Comparison of ENCODE assay signal across 18 mouse cellular contexts in the genomic region with DNA sequence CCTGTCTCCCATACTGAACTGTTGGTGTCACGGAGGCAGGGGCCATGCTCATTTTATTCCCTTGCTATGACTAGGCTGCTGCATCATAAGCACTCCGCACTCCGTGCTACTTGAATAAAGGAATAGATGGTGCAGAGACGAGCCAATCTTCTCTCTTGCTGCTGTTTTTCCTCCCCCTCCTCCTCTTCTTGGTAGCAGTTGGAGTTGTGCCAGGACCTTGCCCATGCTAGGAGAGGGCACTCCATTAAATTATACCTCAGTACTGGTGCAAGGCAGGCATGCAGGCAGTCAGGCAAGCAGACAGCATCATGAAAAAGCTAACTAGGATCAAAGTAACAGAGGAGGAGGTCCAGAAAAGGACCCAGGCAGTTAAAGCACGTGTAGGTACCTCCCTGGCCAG.
DNase-seq lines count a peak whose midpoint lies in the region; ATAC-seq lines count a peak whose summit lies in the region.
"Had no signal": no experiment of that assay in that cellular context is flagged by ENCODE, and none has a peak within 500 bp of the region (broad histone marks: within the 10 kb centered on the region; RNA-seq: fewer than 3 reads in every experiment).

No protein-coding gene starts in this region.

- H3K9ac ChIP-seq in hindbrain, embryonic 14.5 days: no peak overlapping the region
- H3K9ac ChIP-seq in hindbrain, embryonic 12.5 days: no peak overlapping the region
- H3K9ac ChIP-seq in midbrain, embryonic 16.5 days (ENCODE audit: low read depth, low read length): no peak overlapping the region
- no peak overlapping the region for H3K9ac ChIP-seq in midbrain, embryonic 15.5 days
- H3K9ac ChIP-seq: embryonic facial prominence, embryonic 13.5 days; heart, embryonic 13.5 days; limb, embryonic 15.5 days; midbrain, embryonic 12.5 days had no signal

- H3K4me3 ChIP-seq in hindbrain, embryonic 14.5 days (replicated peaks; ENCODE audit: low read length): no peak overlapping the region
- no peak overlapping the region for H3K4me3 ChIP-seq in hindbrain, embryonic 12.5 days
- H3K4me3 ChIP-seq in midbrain, embryonic 16.5 days (ENCODE audit: low read depth, low read length): no peak overlapping the region
- H3K4me3 ChIP-seq in midbrain, embryonic 15.5 days: no peak overlapping the region
- H3K4me3 ChIP-seq: embryonic facial prominence, embryonic 13.5 days; heart, embryonic 13.5 days; limb, embryonic 15.5 days; midbrain, embryonic 12.5 days had no signal

- WGBS in hindbrain, embryonic 14.5 days: 63% methylated on average over 5 of the region's 5 CpGs
- 78% methylated on average over 5 of the region's 5 CpGs for WGBS in hindbrain, embryonic 12.5 days
- 72% methylated on average over 5 of the region's 5 CpGs for WGBS in midbrain, embryonic 16.5 days
- 77% methylated on average over 5 of the region's 5 CpGs for WGBS in midbrain, embryonic 15.5 days

- no peaks in the 10 kb centered on the region for H3K36me3 ChIP-seq in hindbrain, embryonic 14.5 days (replicated peaks; ENCODE audit: control insufficient read depth, insufficient read depth)
- H3K36me3 ChIP-seq in hindbrain, embryonic 12.5 days: no peaks in the 10 kb centered on the region
- H3K36me3 ChIP-seq in midbrain, embryonic 16.5 days (ENCODE audit: control insufficient read depth, insufficient read depth, low read length): no peaks in the 10 kb centered on the region
- H3K36me3 ChIP-seq in midbrain, embryonic 15.5 days (replicated peaks): no peaks in the 10 kb centered on the region
- H3K36me3 ChIP-seq: embryonic facial prominence, embryonic 13.5 days; heart, embryonic 13.5 days; limb, embryonic 15.5 days; midbrain, embryonic 12.5 days had no signal

- peak; percentile 34; the same call in 1 of the 2 replicates for ATAC-seq in hindbrain, embryonic 14.5 days (ENCODE audit: low FRiP score)
- no peak for ATAC-seq in hindbrain, embryonic 12.5 days (ENCODE audit: low FRiP score)
- peak; percentile 48; the same call in 1 of the 2 replicates for ATAC-seq in midbrain, embryonic 16.5 days
- ATAC-seq in midbrain, embryonic 15.5 days (replicated peaks): no peak
- ATAC-seq: intestine, postnatal 0 days had no signal

- H3K27me3 ChIP-seq in hindbrain, embryonic 14.5 days (ENCODE audit: control insufficient read depth, insufficient read depth, low read length): no peaks in the 10 kb centered on the region
- H3K27me3 ChIP-seq in hindbrain, embryonic 12.5 days: no peaks in the 10 kb centered on the region
- H3K27me3 ChIP-seq in midbrain, embryonic 16.5 days (ENCODE audit: control insufficient read depth, insufficient read depth, low read depth, low read length): no peaks in the 10 kb centered on the region
- H3K27me3 ChIP-seq in midbrain, embryonic 15.5 days (replicated peaks): no peaks in the 10 kb centered on the region
- H3K27me3 ChIP-seq: embryonic facial prominence, embryonic 13.5 days; heart, embryonic 13.5 days; midbrain, embryonic 12.5 days had no signal

- no peaks in the 10 kb centered on the region for H3K9me3 ChIP-seq in hindbrain, embryonic 14.5 days (ENCODE audit: control insufficient read depth, low read length)
- no peaks in the 10 kb centered on the region for H3K9me3 ChIP-seq in hindbrain, embryonic 12.5 days (replicated peaks)
- H3K9me3 ChIP-seq in midbrain, embryonic 16.5 days (replicated peaks; ENCODE audit: control insufficient read depth, low read length, poor library complexity, severe bottlenecking): no peaks in the 10 kb centered on the region
- no peaks in the 10 kb centered on the region for H3K9me3 ChIP-seq in midbrain, embryonic 15.5 days
- H3K9me3 ChIP-seq: embryonic facial prominence, embryonic 13.5 days; heart, embryonic 13.5 days; limb, embryonic 15.5 days; midbrain, embryonic 12.5 days had no signal

- H3K27ac ChIP-seq in hindbrain, embryonic 14.5 days: no peak overlapping the region
- no peak overlapping the region for H3K27ac ChIP-seq in hindbrain, embryonic 12.5 days
- H3K27ac ChIP-seq in midbrain, embryonic 16.5 days (ENCODE audit: low read length): no peak overlapping the region
- H3K27ac ChIP-seq in midbrain, embryonic 15.5 days: no peak overlapping the region
- H3K27ac ChIP-seq: embryonic facial prominence, embryonic 13.5 days; heart, embryonic 13.5 days; midbrain, embryonic 12.5 days had no signal

- H3K4me2 ChIP-seq in hindbrain, embryonic 14.5 days (replicated peaks): no peak overlapping the region
- no peak overlapping the region for H3K4me2 ChIP-seq in hindbrain, embryonic 12.5 days (replicated peaks)
- no peak overlapping the region for H3K4me2 ChIP-seq in midbrain, embryonic 16.5 days (ENCODE audit: low read length)
- no peak overlapping the region for H3K4me2 ChIP-seq in midbrain, embryonic 15.5 days
- H3K4me2 ChIP-seq: embryonic facial prominence, embryonic 13.5 days; heart, embryonic 13.5 days; limb, embryonic 15.5 days; midbrain, embryonic 12.5 days had no signal

- no peaks in the 10 kb centered on the region for H3K4me1 ChIP-seq in hindbrain, embryonic 14.5 days (replicated peaks; ENCODE audit: control insufficient read depth, insufficient read depth, low read length)
- no peaks in the 10 kb centered on the region for H3K4me1 ChIP-seq in hindbrain, embryonic 12.5 days
- no peaks in the 10 kb centered on the region for H3K4me1 ChIP-seq in midbrain, embryonic 16.5 days (ENCODE audit: control insufficient read depth, insufficient read depth, low read length)
- no peaks in the 10 kb centered on the region for H3K4me1 ChIP-seq in midbrain, embryonic 15.5 days
- H3K4me1 ChIP-seq: heart, embryonic 13.5 days; limb, embryonic 15.5 days; midbrain, embryonic 12.5 days had no signal

- peak; percentile 40 to 49 for DNase-seq in cerebellum, postnatal 10 days
- no peak for DNase-seq in cerebellum, adult 8-10 months
- no peak for DNase-seq in hindbrain, embryonic 14.5 days (ENCODE audit: low spot score)
- peak; percentile 18 to 29 for DNase-seq in kidney, postnatal 36 days
- no peak for DNase-seq in thymus, postnatal 36 days
- DNase-seq: cerebellum, adult 2 months; heart, postnatal 4 days; lung, adult 18-20 months; lung, postnatal 4 days; right cerebral cortex, adult 18-20 months had no signal

Comparison
In these comparisons a context has a peak if more than half of its experiments do, and no peak if none do; other contexts are left out.
1. DNase-seq: peak in cerebellum, postnatal 10 days (2 of 2) and kidney, postnatal 36 days (2 of 2); none in cerebellum, adult 8-10 months (single experiment), hindbrain, embryonic 14.5 days (single experiment) and thymus, postnatal 36 days (0 of 2).
2. ATAC-seq: peak in hindbrain, embryonic 14.5 days (single experiment) and midbrain, embryonic 16.5 days (single experiment); none in hindbrain, embryonic 12.5 days (single experiment) and midbrain, embryonic 15.5 days (single experiment).